Mouse (Mus musculus): ENCODE data around the gene Nelfe.

DNA sequence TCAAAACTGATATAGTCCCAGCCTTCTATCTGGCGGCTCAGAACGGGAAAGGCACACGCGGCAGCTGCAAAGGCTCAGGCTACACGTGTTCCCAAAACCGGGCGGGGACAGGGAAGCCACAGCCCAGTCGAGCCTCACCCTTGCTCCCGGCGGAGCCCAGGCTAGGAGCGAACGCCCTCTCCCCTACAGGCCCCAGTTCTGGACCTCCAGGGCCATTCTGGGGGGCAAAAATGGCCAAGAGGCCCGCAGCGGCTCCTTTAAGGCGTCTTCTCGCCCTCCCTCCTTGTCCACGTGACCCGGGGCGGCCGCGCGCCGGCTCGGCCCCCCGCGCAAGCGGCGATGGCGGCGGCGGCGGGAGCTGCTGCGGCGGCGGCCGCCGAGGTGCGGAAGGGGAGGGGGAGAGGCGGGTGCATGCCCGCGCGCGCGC, 48.0 kb downstream of the Nelfe start, which contains the start of the genes C2 and Ehmt2:
- TF ChIP-seq CTCF (IDR thresholded peaks at IDR 0.05): no peak
- peak; percentile 58 for TF ChIP-seq POLR2A (IDR thresholded peaks at IDR 0.05; ENCODE audit: insufficient read depth, low read depth, low read length)
- 0 out of 2 replicates have a peak, but pooled peaks have one; percentile 45 for TF ChIP-seq EP300 (IDR thresholded peaks at IDR 0.05; ENCODE audit: insufficient read depth, low read depth, low read length)
